Mouse (Mus musculus) neural tube, embryonic 12.5 days (tissue): ENCODE results near the gene Cacna1c. TPM values are rescaled to one million over a fixed set of nuclear protein-coding genes. Genes with fewer than 3 reads are reported as not detected.
"Not testable (repeated sequence)": the region's sequence is repeated elsewhere in the genome, so short reads cannot be mapped to it uniquely, and the experiment has no call there.

Source experiments
- ATAC-seq: fragments of 200-750 bp; cut with Nextera tagmentation; 2 replicates; pipeline ENCODE4 v1.8.0; 2017; ENCODE audit warnings: low read depth, mild to moderate bottlenecking, moderate TSS enrichment, moderate library complexity; ENCODE audit not compliant: low FRiP score
- H3K27ac ChIP-seq: fragments of 300-500 bp; sonication (generic); 2 replicates; pipeline ENCODE4 v1.5.1; 2016
- H3K27me3 ChIP-seq: fragments of 300-500 bp; sonication (generic); replicated peaks from 2 replicates; pipeline ENCODE4 v1.6.1; 2016; ENCODE audit warnings: mild to moderate bottlenecking
- H3K36me3 ChIP-seq: fragments of 300-500 bp; sonication (generic); 2 replicates; pipeline ENCODE4 v1.6.1; 2016; ENCODE audit warnings: mild to moderate bottlenecking
- H3K4me1 ChIP-seq: fragments of 300-500 bp; sonication (generic); 2 replicates; pipeline ENCODE4 v1.6.1; 2016
- H3K4me2 ChIP-seq: fragments of 300-500 bp; sonication (generic); replicated peaks from 2 replicates; pipeline ENCODE4 v1.6.1; 2016; ENCODE audit warnings: mild to moderate bottlenecking
- H3K4me3 ChIP-seq: fragments of 300-500 bp; sonication (generic); 2 replicates; pipeline ENCODE4 v1.5.1; 2016
- H3K9ac ChIP-seq: fragments of 300-500 bp; sonication (generic); 2 replicates; pipeline ENCODE4 v1.6.1; 2016; ENCODE audit warnings: mild to moderate bottlenecking
- H3K9me3 ChIP-seq: fragments of 300-500 bp; sonication (generic); 2 replicates; pipeline ENCODE4 v1.6.1; 2016; ENCODE audit warnings: mild to moderate bottlenecking
- WGBS: fragments of 180-500 bp; shearing (Covaris S2); methylation state at CpG from one replicate; pipeline ENCODE4 v1.1.7; 2016; 5-methylcytosine and 5-hydroxymethylcytosine counted together
- polyA plus RNA-seq: library from polyadenylated mRNA; unstranded; fragments of >200 nt; fragmentation: Nextera tagmentation; extraction: Ambion mirVana; gene quantifications from 2 replicates; pipeline ENCODE4 v1.2.1, GENCODE M21; 2016

Cacna1c gene
- polyA plus RNA-seq, 1 experiment from 2014 or later: 5.9 TPM

- H3K9me3 ChIP-seq: no peaks in the 10 kb centered on the region
- no peak for ATAC-seq
- no peaks in the 10 kb centered on the region for H3K27me3 ChIP-seq
- H3K36me3 ChIP-seq: peaks cover 7% of the 10 kb centered on the region
- no peak overlapping the region for H3K9ac ChIP-seq
- no peak overlapping the region for H3K27ac ChIP-seq
- H3K4me2 ChIP-seq: no peak overlapping the region
- no peak overlapping the region for H3K4me3 ChIP-seq
- no peaks in the 10 kb centered on the region for H3K4me1 ChIP-seq
- WGBS: 88% methylated on average over 12 of the region's 12 CpGs
Measured at GRCm38 (mm10) chr6:119225226-119225625, 29.0 kb upstream of the Cacna1c start.

DNA sequence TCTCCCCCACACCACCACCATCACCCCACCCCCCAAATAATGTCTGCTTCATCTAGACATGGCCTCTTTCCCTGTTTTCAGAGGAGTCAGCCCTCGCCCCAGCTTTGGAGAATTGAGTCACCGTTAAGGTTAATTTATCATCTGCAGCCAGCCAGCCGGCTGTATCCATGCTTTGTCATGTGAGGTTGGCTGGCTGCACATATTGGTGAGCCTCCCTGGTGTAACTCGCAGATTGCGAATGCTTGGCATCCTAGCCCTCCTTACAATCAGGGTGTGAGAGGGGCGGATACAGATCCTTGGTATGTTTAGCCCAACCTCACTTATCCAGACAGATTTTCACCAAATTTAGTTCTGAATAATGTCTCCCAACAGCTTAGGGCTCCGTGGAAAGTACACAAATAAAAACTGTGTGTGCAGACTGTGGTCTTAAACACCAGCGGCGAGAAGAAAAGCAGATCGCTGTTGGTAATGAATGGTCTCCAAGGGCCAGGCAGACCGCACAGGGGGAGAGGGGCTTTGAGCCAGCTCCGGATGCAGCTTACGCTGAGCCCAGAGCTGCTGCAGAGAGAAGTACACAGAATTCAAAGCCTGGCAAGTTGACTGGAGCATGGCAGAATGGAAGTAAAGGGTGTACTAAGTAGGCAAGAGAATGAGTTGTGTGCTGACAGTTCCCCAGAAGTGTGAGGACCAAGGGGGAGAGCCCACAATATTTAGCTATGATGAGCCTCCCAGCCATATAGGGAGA, 28.4 kb upstream of the Cacna1c start:
- H3K27ac ChIP-seq: no peak overlapping the region
- peaks cover 9% of the 10 kb centered on the region for H3K36me3 ChIP-seq
- H3K27me3 ChIP-seq: no peaks in the 10 kb centered on the region
- no peak overlapping the region for H3K4me3 ChIP-seq
- no peak for ATAC-seq
- H3K4me2 ChIP-seq: no peak overlapping the region
- no peaks in the 10 kb centered on the region for H3K9me3 ChIP-seq
- no peaks in the 10 kb centered on the region for H3K4me1 ChIP-seq
- H3K9ac ChIP-seq: no peak overlapping the region
- 70% methylated on average over 13 of the region's 13 CpGs for WGBS

DNA sequence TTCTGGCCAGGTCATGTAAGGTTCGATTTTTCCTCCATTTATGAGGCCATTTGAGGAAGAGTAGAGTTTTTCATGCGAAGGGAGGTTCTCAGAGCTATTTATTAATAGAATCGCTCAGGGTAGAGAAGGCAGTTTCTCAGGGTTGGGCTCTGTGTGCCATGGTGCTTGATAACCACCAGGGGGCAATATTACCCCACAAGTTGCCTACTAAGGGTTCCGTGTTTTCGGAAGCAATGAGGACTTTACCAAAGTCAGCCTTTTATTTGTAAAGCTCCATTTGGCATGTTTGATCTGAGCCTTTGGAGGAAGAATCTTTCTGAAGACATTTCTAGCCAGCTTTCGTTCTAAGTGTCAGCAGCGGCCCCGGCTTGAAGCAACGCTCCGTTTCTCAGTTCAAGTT, 24.1 kb upstream of the Cacna1c start:
- no peak overlapping the region for H3K27ac ChIP-seq
- 54% methylated on average over 10 of the region's 10 CpGs for WGBS

GRCm38 (mm10) chr6:119219237-119219870, 23.1 kb upstream of the Cacna1c start:
- no peak overlapping the region for H3K9ac ChIP-seq
- H3K4me2 ChIP-seq: no peak overlapping the region
- peaks cover 39% of the 10 kb centered on the region for H3K36me3 ChIP-seq
- H3K27me3 ChIP-seq: no peaks in the 10 kb centered on the region
- no peak for ATAC-seq
- 78% methylated on average over 15 of the region's 15 CpGs for WGBS
- H3K27ac ChIP-seq: no peak overlapping the region
- no peaks in the 10 kb centered on the region for H3K9me3 ChIP-seq
- H3K4me3 ChIP-seq: no peak overlapping the region
- H3K4me1 ChIP-seq: no peaks in the 10 kb centered on the region; the same call in 1 of the 2 replicates

More for the DNA sequence above, 24.1 kb upstream of the Cacna1c start:
- Histone ChIP-seq H3K4me3 (no peak overlapping the region), H3K9ac (no peak overlapping the region), H3K4me1 (no peaks in the 10 kb centered on the region), H3K9me3 (no peaks in the 10 kb centered on the region), H3K36me3 (peaks cover 31% of the 10 kb centered on the region), H3K4me2 (no peak overlapping the region), H3K27me3 (no peaks in the 10 kb centered on the region)
- ATAC-seq: no peak

DNA sequence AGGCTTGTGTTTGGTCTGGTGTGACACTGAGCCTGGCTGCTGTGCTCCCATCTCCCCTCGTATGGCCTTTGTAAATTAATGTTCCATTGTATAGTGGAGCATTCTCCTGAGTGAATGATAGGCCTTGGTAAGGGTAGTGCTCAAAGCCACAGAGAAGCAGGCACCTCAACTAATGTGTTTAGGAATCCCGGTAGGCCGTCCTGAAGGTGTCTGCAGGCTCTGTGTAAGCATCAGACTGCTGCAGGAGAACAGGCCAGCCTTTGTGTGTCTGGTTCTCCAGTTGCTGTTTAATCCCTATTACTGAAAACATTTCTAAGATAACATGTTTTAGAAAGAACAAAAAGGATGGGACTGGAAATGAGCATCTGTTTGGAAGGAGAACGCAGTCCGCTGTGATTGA, 22.4 kb upstream of the Cacna1c start:
- Histone ChIP-seq H3K4me2 (no peak overlapping the region), H3K9me3 (no peaks in the 10 kb centered on the region), H3K27me3 (no peaks in the 10 kb centered on the region), H3K4me3 (no peak overlapping the region), H3K9ac (no peak overlapping the region), H3K36me3 (peaks cover 40% of the 10 kb centered on the region), H3K27ac (no peak overlapping the region), H3K4me1 (no peaks in the 10 kb centered on the region; the same call in 1 of the 2 replicates)
- 86% methylated on average over 5 of the region's 5 CpGs for WGBS
- ATAC-seq: no peak

GRCm38 (mm10) chr6:119217661-119218060, 21.4 kb upstream of the Cacna1c start:
- Histone ChIP-seq H3K9me3 (no peaks in the 10 kb centered on the region), H3K9ac (no peak overlapping the region), H3K4me3 (no peak overlapping the region), H3K4me2 (no peak overlapping the region), H3K36me3 (peaks cover 48% of the 10 kb centered on the region), H3K27me3 (no peaks in the 10 kb centered on the region), H3K27ac (no peak overlapping the region), H3K4me1 (no peaks in the 10 kb centered on the region; the same call in 1 of the 2 replicates)
- 74% methylated on average over 4 of the region's 4 CpGs for WGBS
- no peak for ATAC-seq

DNA sequence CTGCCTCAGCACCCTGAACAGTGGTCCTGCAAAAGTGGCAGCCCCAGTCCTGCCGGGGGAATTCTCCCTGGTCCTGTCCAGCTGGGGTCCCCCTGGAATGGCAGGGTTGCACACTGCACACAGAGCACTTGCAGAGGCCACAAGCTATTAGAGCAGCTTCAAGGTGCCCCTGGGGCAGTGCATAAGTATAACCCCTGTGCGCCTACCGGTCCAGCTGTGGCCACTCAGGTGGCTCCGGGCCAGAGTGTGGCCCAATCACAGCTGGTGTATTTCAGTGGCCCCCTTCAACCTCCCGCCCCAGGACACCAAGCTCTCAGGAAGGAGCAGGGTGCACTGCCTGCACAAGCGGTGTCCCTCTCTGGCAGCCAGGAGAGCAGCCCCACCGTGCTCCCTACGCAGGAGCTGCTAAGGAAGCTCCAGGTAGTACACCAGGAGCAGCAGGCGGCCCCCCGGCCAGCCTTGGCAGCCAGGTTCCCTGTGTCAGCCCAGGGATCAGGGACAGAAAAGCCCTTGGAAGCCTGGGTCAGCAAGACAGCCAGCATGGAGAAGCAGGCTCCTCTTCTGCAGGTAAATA, 18.9 kb upstream of the Cacna1c start:
- 93% methylated on average over 10 of the region's 10 CpGs for WGBS
- no peaks in the 10 kb centered on the region for H3K9me3 ChIP-seq
- no peak overlapping the region for H3K9ac ChIP-seq
- ATAC-seq: no peak
- H3K36me3 ChIP-seq: peaks cover 42% of the 10 kb centered on the region
- H3K4me1 ChIP-seq: no peaks in the 10 kb centered on the region; the same call in 1 of the 2 replicates
- H3K4me2 ChIP-seq: no peak overlapping the region
- no peak overlapping the region for H3K27ac ChIP-seq
- H3K27me3 ChIP-seq: no peaks in the 10 kb centered on the region
- no peak overlapping the region for H3K4me3 ChIP-seq

- Histone ChIP-seq H3K36me3 (peaks cover 37% of the 10 kb centered on the region), H3K9me3 (no peaks in the 10 kb centered on the region), H3K9ac (no peak overlapping the region), H3K4me2 (no peak overlapping the region), H3K4me1 (no peaks in the 10 kb centered on the region; the same call in 1 of the 2 replicates), H3K27ac (no peak overlapping the region), H3K27me3 (no peaks in the 10 kb centered on the region), H3K4me3 (no peak overlapping the region)
- ATAC-seq: no peak
- 72% methylated on average over 6 of the region's 6 CpGs for WGBS
Measured at GRCm38 (mm10) chr6:119214190-119214589, 18.0 kb upstream of the Cacna1c start.

GRCm38 (mm10) chr6:119213375-119213774, 17.2 kb upstream of the Cacna1c start:
- no peak overlapping the region for H3K4me2 ChIP-seq
- no peaks in the 10 kb centered on the region; the same call in 1 of the 2 replicates for H3K4me1 ChIP-seq
- 88% methylated on average over 5 of the region's 5 CpGs for WGBS
- H3K36me3 ChIP-seq: peaks cover 37% of the 10 kb centered on the region
- no peak overlapping the region for H3K9ac ChIP-seq
- no peak for ATAC-seq
- H3K27me3 ChIP-seq: no peaks in the 10 kb centered on the region
- H3K27ac ChIP-seq: no peak overlapping the region
- no peak overlapping the region for H3K4me3 ChIP-seq
- no peaks in the 10 kb centered on the region for H3K9me3 ChIP-seq

GRCm38 (mm10) chr6:119206006-119206405, 9.8 kb upstream of the Cacna1c start:
- peaks cover 18% of the 10 kb centered on the region; the same call in 1 of the 2 replicates for H3K36me3 ChIP-seq
- not testable (repeated sequence) for ATAC-seq

DNA sequence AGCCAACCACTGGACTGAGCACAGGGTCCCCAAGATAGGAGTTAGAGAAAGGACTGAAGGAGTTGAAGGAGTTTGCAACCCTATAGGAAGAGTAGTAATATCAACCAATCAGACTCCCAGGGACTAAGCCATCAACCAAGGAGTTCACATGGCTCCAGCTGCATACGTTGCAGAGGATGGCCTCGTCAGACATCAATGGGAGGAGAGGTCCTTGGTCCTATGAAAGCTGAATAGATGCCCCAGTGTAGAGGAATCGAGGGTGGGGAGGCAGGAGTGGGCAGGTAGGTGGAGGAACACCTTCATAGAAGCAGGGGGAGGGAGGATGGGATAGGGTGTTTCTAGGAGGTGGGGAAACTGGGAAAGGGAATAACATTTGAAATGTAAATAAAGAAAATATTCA, 8.7 kb upstream of the Cacna1c start:
- Histone ChIP-seq H3K36me3 (peaks cover 21% of the 10 kb centered on the region; the same call in 1 of the 2 replicates), H3K9me3 (no peaks in the 10 kb centered on the region), H3K27me3 (no peaks in the 10 kb centered on the region), H3K4me3 (no peak overlapping the region), H3K27ac (no peak overlapping the region), H3K4me1 (peaks cover 3% of the 10 kb centered on the region; the same call in 1 of the 2 replicates), H3K9ac (no peak overlapping the region), H3K4me2 (no peak overlapping the region)
- 66% methylated on average over 3 of the region's 3 CpGs for WGBS
- ATAC-seq: no peak

More at GRCm38 (mm10) chr6:119206006-119206405, 9.8 kb upstream of the Cacna1c start:
- H3K27me3 ChIP-seq, H3K27ac ChIP-seq, H3K4me3 ChIP-seq, H3K4me2 ChIP-seq, H3K4me1 ChIP-seq, H3K9me3 ChIP-seq, H3K9ac ChIP-seq: not testable (repeated sequence)
- 94% methylated on average over 7 of the region's 7 CpGs for WGBS

GRCm38 (mm10) chr6:119204286-119204685, 8.1 kb upstream of the Cacna1c start:
- Histone ChIP-seq H3K9ac (no peak overlapping the region), H3K9me3 (no peaks in the 10 kb centered on the region), H3K27me3 (no peaks in the 10 kb centered on the region), H3K27ac (no peak overlapping the region), H3K36me3 (peaks cover 21% of the 10 kb centered on the region; the same call in 1 of the 2 replicates), H3K4me3 (no peak overlapping the region), H3K4me1 (peaks cover 4% of the 10 kb centered on the region; the same call in 1 of the 2 replicates), H3K4me2 (no peak overlapping the region)
- ATAC-seq: no peak
- WGBS: 92% methylated on average over 7 of the region's 7 CpGs
